Mouse (Mus musculus): ENCODE measurements at regions not wholly inside any gene's neighbourhood (a gene's known extent, or its start where the extent isn't known, plus 50 kb on each side); places are given as distances from the start of the nearest gene placed in this dataset.

DNA sequence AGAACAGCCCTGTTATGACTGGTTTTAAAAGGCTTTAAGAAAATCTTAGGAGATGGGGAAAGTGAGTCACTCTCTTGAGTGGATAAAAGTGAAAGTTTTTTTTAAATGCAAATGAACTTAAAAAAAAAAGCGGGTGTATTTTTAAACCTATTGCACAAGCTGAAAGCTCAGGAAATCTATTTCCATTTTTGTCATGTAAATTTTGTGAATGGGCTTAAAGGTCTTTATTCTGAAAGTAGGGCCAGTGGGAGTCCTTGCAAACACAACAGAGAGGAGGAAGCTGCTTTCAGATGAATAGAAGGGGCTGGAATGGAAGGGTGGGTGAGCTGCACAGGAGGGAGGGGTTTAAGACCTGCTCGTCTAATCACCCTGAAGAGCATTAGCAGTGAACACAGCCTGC is 62.9 kb downstream of the Fam84a start:
- Histone ChIP-seq H3K4me1 (ENCODE audit: control insufficient read depth, insufficient read depth, low read length) (peaks cover 5% of the 10 kb centered on the region; the same call in 1 of the 2 replicates), H3K36me3 (ENCODE audit: control insufficient read depth, insufficient read depth, low read length) (no peaks in the 10 kb centered on the region), H3K27ac (ENCODE audit: low read depth, low read length) (no peak overlapping the region), H3K4me2 (no peak overlapping the region), H3K4me3 (ENCODE audit: low read depth, low read length) (no peak overlapping the region), H3K9me3 (ENCODE audit: control insufficient read depth, low read length) (no peaks in the 10 kb centered on the region), H3K9ac (ENCODE audit: low read length) (no peak overlapping the region), H3K27me3 (ENCODE audit: control insufficient read depth, insufficient read depth, low read length) (no peaks in the 10 kb centered on the region)
- DNase-seq (ENCODE audit: low spot score, missing footprints) (peak; percentile 87), ATAC-seq (ENCODE audit: low FRiP score) (peak; percentile 98)
- WGBS: 4% methylated on average over 2 of the region's 2 CpGs

DNA sequence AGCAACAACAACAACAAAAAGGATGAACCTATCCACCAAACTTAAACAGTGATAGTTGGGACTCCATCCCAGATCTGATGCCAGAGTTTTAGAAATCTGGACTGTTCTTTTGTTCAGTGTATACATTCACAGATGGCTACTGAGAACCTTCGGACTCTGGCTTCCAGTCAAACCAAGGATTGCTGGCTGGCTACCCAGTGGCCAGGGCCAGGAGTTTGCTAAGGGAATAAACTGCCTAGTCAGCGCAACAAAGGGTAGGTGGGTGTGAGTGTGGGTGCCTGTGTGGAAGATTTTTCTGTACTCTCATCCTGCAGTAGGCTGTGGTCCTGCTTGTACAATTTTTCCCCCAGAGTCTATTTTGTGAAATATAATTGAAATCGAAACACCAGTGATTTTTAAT is 69.1 kb downstream of the Fam84a start:
- 87% methylated on average over 3 of the region's 3 CpGs for WGBS
- no peak for ATAC-seq (ENCODE audit: low FRiP score)
- Histone ChIP-seq H3K27me3 (ENCODE audit: control insufficient read depth, insufficient read depth, low read length) (no peaks in the 10 kb centered on the region), H3K4me2 (no peak overlapping the region), H3K4me3 (ENCODE audit: low read depth, low read length) (no peak overlapping the region), H3K9me3 (ENCODE audit: control insufficient read depth, low read length) (no peaks in the 10 kb centered on the region), H3K36me3 (ENCODE audit: control insufficient read depth, insufficient read depth, low read length) (no peaks in the 10 kb centered on the region), H3K4me1 (ENCODE audit: control insufficient read depth, insufficient read depth, low read length) (peaks cover 5% of the 10 kb centered on the region; the same call in 1 of the 2 replicates), H3K27ac (ENCODE audit: low read depth, low read length) (no peak overlapping the region), H3K9ac (ENCODE audit: low read length) (no peak overlapping the region)
- DNase-seq (ENCODE audit: low spot score, missing footprints): no peak

DNA sequence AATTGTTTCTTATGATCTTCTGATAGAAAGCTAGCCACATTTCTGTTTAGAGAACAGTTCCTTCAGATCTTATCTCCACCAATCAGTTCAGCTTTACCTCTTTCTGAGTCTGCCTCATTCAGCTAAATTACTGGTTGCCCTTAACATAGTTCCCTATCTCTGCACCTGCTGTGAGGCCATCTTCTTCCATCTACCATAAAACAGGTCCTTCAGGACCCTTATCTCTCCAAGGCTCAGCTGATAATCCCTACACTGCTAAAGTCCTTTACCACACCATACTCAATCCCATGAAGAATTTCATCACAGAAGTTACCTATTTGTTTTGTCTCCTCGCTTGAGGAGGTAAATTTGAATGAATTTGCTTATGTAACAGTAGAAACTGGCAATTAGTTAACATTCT is 72.0 kb downstream of the Fam84a start:
- Histone ChIP-seq H3K4me3 (ENCODE audit: low read depth, low read length) (no peak overlapping the region), H3K27ac (ENCODE audit: low read depth, low read length) (no peak overlapping the region), H3K4me1 (ENCODE audit: control insufficient read depth, insufficient read depth, low read length) (no peaks in the 10 kb centered on the region), H3K9me3 (ENCODE audit: control insufficient read depth, low read length) (no peaks in the 10 kb centered on the region), H3K4me2 (no peak overlapping the region), H3K36me3 (ENCODE audit: control insufficient read depth, insufficient read depth, low read length) (no peaks in the 10 kb centered on the region), H3K9ac (ENCODE audit: low read length) (no peak overlapping the region), H3K27me3 (ENCODE audit: control insufficient read depth, insufficient read depth, low read length) (no peaks in the 10 kb centered on the region)
- WGBS: 91% methylated on average over 1 of the region's 1 CpGs
- ATAC-seq (ENCODE audit: low FRiP score): no peak
- no peak for DNase-seq (ENCODE audit: low spot score, missing footprints)

DNA sequence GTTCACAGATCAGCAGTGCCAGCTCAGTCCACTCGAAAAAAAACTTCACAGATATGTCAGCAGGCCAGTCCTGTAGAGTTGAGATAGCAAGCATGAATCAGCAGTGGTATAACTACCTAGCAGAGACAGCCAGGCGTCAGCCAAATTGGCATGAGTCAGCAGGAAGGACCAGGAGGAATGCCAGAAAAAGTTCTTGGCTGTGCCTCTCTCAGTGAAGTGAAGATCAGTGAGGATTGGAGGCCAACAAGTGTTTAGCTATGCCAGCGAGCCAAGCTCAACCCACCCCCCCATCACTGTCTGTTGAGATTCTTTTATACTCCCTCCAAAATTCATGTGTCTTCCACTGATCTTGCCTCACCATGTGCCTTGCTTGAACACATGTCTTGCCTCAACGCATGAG is 82.8 kb downstream of the Fam84a start:
- Histone ChIP-seq H3K9me3 (ENCODE audit: control insufficient read depth, low read length) (no peaks in the 10 kb centered on the region), H3K36me3 (ENCODE audit: control insufficient read depth, insufficient read depth, low read length) (no peaks in the 10 kb centered on the region), H3K4me1 (ENCODE audit: control insufficient read depth, insufficient read depth, low read length) (no peaks in the 10 kb centered on the region), H3K9ac (ENCODE audit: low read length) (no peak overlapping the region), H3K27ac (ENCODE audit: low read depth, low read length) (no peak overlapping the region), H3K4me2 (no peak overlapping the region), H3K4me3 (ENCODE audit: low read depth, low read length) (no peak overlapping the region), H3K27me3 (ENCODE audit: control insufficient read depth, insufficient read depth, low read length) (no peaks in the 10 kb centered on the region)
- no peak for DNase-seq (ENCODE audit: low spot score, missing footprints)
- 83% methylated on average over 4 of the region's 4 CpGs for WGBS
- ATAC-seq (ENCODE audit: low FRiP score): no peak

DNA sequence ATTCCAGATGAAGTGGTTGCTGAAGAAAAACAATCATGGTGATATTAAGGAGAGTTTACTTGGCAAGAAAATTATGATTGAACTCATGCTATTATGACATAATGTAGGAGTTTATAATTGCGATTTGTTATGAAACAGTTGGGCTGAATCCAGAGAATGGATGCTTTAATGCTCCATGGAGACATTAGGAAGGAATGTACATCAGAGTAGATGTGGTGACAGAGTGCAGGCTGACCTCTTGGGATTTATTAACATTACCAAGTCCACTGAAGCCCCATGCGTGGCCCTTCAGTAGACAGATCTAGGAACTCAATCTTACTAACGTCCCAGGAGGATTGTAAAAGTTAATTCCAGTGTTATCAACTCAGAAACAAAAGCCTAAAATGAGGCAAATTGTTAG is 86.5 kb downstream of the Fam84a start:
- ATAC-seq (ENCODE audit: low FRiP score): no peak
- no peaks in the 10 kb centered on the region for H3K27me3 ChIP-seq (ENCODE audit: control insufficient read depth, insufficient read depth, low read length)

DNA sequence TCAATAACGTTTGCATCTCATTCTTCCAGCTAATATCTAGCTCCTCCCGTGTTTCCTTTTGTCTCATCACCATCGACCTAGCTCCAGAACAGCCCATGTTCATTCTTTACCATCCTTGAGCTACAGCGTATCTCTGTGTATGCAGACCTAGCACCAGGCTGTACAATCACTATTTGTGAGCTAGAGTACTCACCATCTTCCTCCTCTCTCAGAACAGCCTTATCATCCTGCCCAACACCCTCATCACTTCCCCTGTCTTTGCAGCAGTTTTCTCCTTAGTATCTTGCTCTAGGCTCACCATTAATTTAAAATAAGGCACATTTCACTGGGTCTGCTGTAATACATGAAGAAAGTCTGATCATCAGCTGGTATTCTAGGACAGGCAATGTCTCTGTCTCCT is 88.6 kb downstream of the Fam84a start:
- H3K4me3 ChIP-seq (ENCODE audit: low read depth, low read length): no peak overlapping the region
- no peak for DNase-seq (ENCODE audit: low spot score, missing footprints)
- no peaks in the 10 kb centered on the region for H3K9me3 ChIP-seq (ENCODE audit: control insufficient read depth, low read length)
- no peak overlapping the region for H3K4me2 ChIP-seq
- H3K9ac ChIP-seq (ENCODE audit: low read length): no peak overlapping the region
- H3K27ac ChIP-seq (ENCODE audit: low read depth, low read length): no peak overlapping the region
- H3K27me3 ChIP-seq (ENCODE audit: control insufficient read depth, insufficient read depth, low read length): no peaks in the 10 kb centered on the region
- H3K36me3 ChIP-seq (ENCODE audit: control insufficient read depth, insufficient read depth, low read length): no peaks in the 10 kb centered on the region
- H3K4me1 ChIP-seq (ENCODE audit: control insufficient read depth, insufficient read depth, low read length): no peaks in the 10 kb centered on the region
- ATAC-seq (ENCODE audit: low FRiP score): no peak
- WGBS: 86% methylated on average over 4 of the region's 4 CpGs

More for the DNA sequence above, 86.5 kb downstream of the Fam84a start:
- H3K27ac ChIP-seq (ENCODE audit: low read depth, low read length): no peak overlapping the region
- DNase-seq (ENCODE audit: low spot score, missing footprints): no peak
- H3K9ac ChIP-seq (ENCODE audit: low read length): no peak overlapping the region
- H3K9me3 ChIP-seq (ENCODE audit: control insufficient read depth, low read length): no peaks in the 10 kb centered on the region
- no peaks in the 10 kb centered on the region for H3K4me1 ChIP-seq (ENCODE audit: control insufficient read depth, insufficient read depth, low read length)
- WGBS: 75% methylated on average over 3 of the region's 3 CpGs
- no peak overlapping the region for H3K4me3 ChIP-seq (ENCODE audit: low read depth, low read length)
- H3K36me3 ChIP-seq (ENCODE audit: control insufficient read depth, insufficient read depth, low read length): no peaks in the 10 kb centered on the region
- no peak overlapping the region for H3K4me2 ChIP-seq

DNA sequence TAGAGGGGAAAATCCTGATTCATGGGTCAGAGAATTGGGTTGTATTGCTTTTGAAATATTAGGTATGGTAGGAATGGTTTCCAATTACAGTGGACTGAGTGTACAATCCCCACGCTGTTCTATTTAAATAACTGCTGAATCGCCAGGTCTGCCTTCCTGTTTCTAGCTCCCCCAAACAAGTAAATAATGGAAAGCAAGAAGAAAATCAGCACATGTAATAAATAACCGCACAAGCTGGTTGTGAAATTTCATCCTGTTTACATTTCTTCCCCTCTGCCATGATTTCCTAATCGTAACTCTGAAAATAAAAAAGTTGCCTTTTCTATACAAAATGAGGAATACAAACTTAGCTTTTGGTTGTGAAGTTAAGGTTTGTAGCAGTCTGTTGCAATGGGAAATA is 95.7 kb downstream of the Fam84a start:
- Histone ChIP-seq H3K9ac (ENCODE audit: low read length) (no peak overlapping the region), H3K27ac (ENCODE audit: low read depth, low read length) (no peak overlapping the region), H3K4me3 (ENCODE audit: low read depth, low read length) (no peak overlapping the region), H3K4me1 (ENCODE audit: control insufficient read depth, insufficient read depth, low read length) (no peaks in the 10 kb centered on the region), H3K27me3 (ENCODE audit: control insufficient read depth, insufficient read depth, low read length) (no peaks in the 10 kb centered on the region), H3K9me3 (ENCODE audit: control insufficient read depth, low read length) (no peaks in the 10 kb centered on the region), H3K4me2 (no peak overlapping the region), H3K36me3 (ENCODE audit: control insufficient read depth, insufficient read depth, low read length) (no peaks in the 10 kb centered on the region)
- DNase-seq (ENCODE audit: low spot score, missing footprints) (no peak), ATAC-seq (ENCODE audit: low FRiP score) (no peak)
- 90% methylated on average over 4 of the region's 4 CpGs for WGBS

DNA sequence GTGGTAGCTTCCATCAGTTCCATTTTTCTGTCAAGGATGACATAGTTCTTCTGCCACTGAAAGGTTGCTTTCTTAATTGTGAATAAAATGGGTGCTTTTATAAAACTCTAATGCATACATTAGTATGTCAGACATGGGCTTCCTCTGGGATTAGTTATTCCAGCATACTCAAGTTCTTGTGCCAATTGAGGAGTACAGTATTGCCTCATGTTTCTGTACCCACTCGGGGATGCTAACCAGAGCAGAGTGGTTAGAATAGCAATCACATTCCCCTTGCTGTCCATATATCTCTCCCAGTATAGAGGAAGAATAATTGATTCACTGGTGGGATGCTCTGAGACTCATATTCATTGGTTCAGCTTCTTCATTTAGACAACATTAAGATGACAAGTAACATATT is 119.5 kb downstream of the Fam84a start:
- Histone ChIP-seq H3K36me3 (ENCODE audit: control insufficient read depth, insufficient read depth, low read length) (no peaks in the 10 kb centered on the region), H3K4me3 (ENCODE audit: low read depth, low read length) (no peak overlapping the region), H3K27ac (ENCODE audit: low read depth, low read length) (no peak overlapping the region), H3K9ac (ENCODE audit: low read length) (no peak overlapping the region), H3K27me3 (ENCODE audit: control insufficient read depth, insufficient read depth, low read length) (no peaks in the 10 kb centered on the region), H3K4me1 (ENCODE audit: control insufficient read depth, insufficient read depth, low read length) (no peaks in the 10 kb centered on the region), H3K9me3 (ENCODE audit: control insufficient read depth, low read length) (no peaks in the 10 kb centered on the region), H3K4me2 (no peak overlapping the region)
- no peak for DNase-seq (ENCODE audit: low spot score, missing footprints)
- 82% methylated on average over 1 of the region's 1 CpGs for WGBS
- no peak for ATAC-seq (ENCODE audit: low FRiP score)

DNA sequence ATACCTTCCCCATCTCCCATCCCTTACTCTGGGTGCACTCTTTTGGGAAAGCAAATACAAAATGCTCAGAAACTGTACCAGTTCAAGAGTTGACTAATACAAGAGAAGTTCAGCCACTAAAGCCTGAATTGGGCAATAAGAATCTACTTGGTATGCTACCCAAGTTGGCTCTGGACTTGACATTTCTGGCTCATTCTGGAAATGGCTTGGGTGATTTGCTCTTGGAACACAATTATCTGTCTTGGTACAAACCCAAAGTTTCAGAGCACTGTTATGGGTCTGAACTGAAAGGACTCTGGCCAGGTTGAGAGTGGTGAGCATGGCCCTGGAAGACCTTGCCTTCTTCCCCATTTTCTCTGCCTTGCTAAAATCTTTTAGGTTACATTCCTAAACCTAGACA is 136.6 kb downstream of the Fam84a start:
- Histone ChIP-seq H3K9ac (ENCODE audit: low read length) (no peak overlapping the region), H3K27me3 (ENCODE audit: control insufficient read depth, insufficient read depth, low read length) (no peaks in the 10 kb centered on the region), H3K4me1 (ENCODE audit: control insufficient read depth, insufficient read depth, low read length) (no peaks in the 10 kb centered on the region), H3K9me3 (ENCODE audit: control insufficient read depth, low read length) (no peaks in the 10 kb centered on the region), H3K27ac (ENCODE audit: low read depth, low read length) (no peak overlapping the region), H3K4me2 (no peak overlapping the region), H3K4me3 (ENCODE audit: low read depth, low read length) (no peak overlapping the region), H3K36me3 (ENCODE audit: control insufficient read depth, insufficient read depth, low read length) (no peaks in the 10 kb centered on the region)
- no peak for DNase-seq (ENCODE audit: low spot score, missing footprints)
- no peak for ATAC-seq (ENCODE audit: low FRiP score)

DNA sequence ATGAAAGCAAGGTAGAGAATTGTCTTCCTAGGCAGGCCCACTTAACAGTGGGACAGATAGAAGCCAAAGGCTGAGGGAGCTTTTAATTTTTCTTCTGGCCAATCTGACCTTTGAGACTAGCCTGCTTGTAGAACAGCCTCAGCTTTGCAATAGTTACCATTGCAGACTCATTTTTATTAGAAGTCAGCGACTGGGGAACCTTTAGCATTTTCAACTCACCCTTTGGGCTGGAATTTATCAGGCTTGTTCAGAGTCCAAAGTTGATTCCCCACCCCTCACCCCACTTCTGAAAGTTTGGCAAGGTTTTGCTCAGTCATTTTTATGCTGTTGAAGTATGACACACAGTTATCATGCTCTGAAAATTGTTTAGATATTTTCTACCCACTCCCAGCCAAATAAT is 145.9 kb downstream of the Fam84a start:
- 77% methylated on average over 1 of the region's 1 CpGs for WGBS
- no peaks in the 10 kb centered on the region for H3K4me1 ChIP-seq (ENCODE audit: control insufficient read depth, insufficient read depth, low read length)
- no peak overlapping the region for H3K4me2 ChIP-seq
- H3K9me3 ChIP-seq (ENCODE audit: control insufficient read depth, low read length): no peaks in the 10 kb centered on the region
- no peak overlapping the region for H3K27ac ChIP-seq (ENCODE audit: low read depth, low read length)
- DNase-seq (ENCODE audit: low spot score, missing footprints): no peak
- H3K9ac ChIP-seq (ENCODE audit: low read length): no peak overlapping the region
- no peak overlapping the region for H3K4me3 ChIP-seq (ENCODE audit: low read depth, low read length)
- H3K36me3 ChIP-seq (ENCODE audit: control insufficient read depth, insufficient read depth, low read length): no peaks in the 10 kb centered on the region
- ATAC-seq (ENCODE audit: low FRiP score): no peak
- no peaks in the 10 kb centered on the region for H3K27me3 ChIP-seq (ENCODE audit: control insufficient read depth, insufficient read depth, low read length)
